Mouse (Mus musculus) liver, adult 2 months (tissue): Measurements from ENCODE around the gene Gm37240.

Experiments
- CTCF ChIP-seq: fragments of 200-500 bp; IDR thresholded peaks from 2 replicates; pipeline ENCODE4 v1.5.1; 2011; ENCODE audit warnings: low read depth, low read length, control low read depth
- POLR2A ChIP-seq: fragments of 200-500 bp; IDR thresholded peaks from 2 replicates; pipeline ENCODE4 v1.6.1; 2011; ENCODE audit warnings: low read length, control low read depth; ENCODE audit not compliant: insufficient read depth; ENCODE audit errors: extremely low read depth

GRCm38 (mm10) chr3:84735716-84736115 lies 1151.6 kb downstream of the Gm37240 start:
- TF ChIP-seq CTCF (no peak), POLR2A (no peak)
